Mouse (Mus musculus): Measurements from ENCODE around the gene Fuca2.
A peak's percentile ranks its signal among the peaks of the same experiment; 100 is the strongest.

DNA sequence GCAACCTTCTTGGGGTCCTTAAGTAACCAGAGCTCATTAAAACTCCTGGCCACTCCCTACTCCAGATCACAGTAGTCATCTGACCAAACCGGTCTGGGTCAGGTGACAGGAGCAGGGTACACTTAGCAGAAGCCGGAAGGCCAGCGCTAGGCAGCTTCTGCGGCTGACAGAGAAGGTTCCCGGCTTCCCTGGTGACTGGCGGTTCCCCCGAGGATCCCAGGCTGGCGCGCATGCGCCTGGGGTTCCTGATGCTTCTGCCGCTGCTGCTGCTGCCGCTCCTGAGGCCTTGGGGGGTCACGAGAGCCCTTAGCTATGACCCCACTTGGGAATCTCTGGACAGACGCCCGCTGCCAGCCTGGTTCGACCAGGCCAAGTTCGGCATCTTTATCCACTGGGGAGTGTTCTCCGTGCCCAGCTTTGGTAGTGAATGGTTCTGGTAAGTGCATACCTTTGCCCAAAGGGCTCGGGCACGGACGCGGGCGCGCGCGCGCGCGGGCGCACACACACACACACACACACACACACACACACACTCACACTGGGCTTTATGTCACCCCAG lies 1.7 kb downstream of the Fuca2 start:
- TF ChIP-seq CTCF (IDR thresholded peaks at IDR 0.05; ENCODE audit: insufficient read depth, low read length) (no peak), POLR2A (IDR thresholded peaks at IDR 0.05; ENCODE audit: borderline replicate concordance, extremely low read depth, low read depth, low read length) (peak; percentile 64; the same call in 1 of the 2 replicates)
